Mouse (Mus musculus): ENCODE results near the gene Samd5. TPM values are rescaled to one million over a fixed set of nuclear protein-coding genes. Genes with fewer than 3 reads are reported as not detected.

Gene Samd5
- total RNA-seq, 2 experiments from 2014 or later: 9.2 to 11.0 TPM

DNA sequence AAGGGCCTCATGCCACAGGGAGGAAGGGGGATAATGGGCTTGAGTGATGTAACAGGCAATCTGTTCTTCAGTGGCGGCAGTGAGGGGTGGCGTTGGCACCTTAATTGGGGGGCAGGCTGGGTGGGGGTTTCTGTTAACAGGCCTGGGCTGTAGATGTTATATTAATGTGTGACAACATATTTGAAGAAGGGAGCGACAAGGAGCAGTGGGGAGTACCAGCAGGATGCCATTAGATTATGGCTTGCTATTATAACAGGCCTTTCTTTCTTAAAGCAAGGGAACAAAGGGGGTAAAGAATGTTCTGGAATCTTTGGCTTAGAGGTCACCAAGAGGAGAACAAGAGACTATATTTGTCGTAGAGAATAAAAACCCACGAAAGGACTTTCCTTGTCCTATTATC lies 4.9 kb upstream of the Samd5 start:
- TF ChIP-seq CTCF (IDR thresholded peaks at IDR 0.05): no peak
- no peak for DNase-seq (ENCODE audit: extremely low spot score in 1 of 2, low spot score in 2 of 2)

DNA sequence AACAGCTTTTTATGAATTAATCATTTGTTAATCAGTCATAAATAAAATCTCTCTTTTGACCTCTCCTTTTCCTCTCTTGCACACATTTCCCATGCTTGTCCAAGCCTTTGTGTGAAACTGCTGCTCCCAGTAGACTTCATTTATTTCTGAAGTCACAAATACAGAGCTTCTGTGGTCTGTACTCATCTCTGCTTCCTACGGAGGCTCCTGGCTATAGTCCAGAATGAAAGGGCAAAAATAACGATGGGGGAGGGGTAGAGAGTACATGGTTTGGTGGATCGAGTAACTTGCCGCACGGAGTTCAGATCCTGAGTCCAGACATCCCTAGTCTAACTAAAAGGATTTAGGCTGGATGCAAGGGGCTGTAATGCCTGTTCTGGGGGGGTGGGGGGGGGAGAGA lies 3.1 kb upstream of the Samd5 start:
- intact Hi-C loops (cut with DNase I): loop anchor here (5.0 to 10.0 kb wide), 4 partner anchors 213 to 933 kb away; no protein-coding TSS in a partner anchor
- no peak overlapping the region for H3K27ac ChIP-seq
- DNase-seq (ENCODE audit: extremely low spot score in 1 of 2, low spot score in 2 of 2): no peak
- H3K4me3 ChIP-seq: no peak overlapping the region
- TF ChIP-seq CTCF (IDR thresholded peaks at IDR 0.05): no peak

More for the DNA sequence above, 4.9 kb upstream of the Samd5 start:
- Histone ChIP-seq H3K27ac (no peak overlapping the region), H3K4me3 (no peak overlapping the region)
- intact Hi-C loops (cut with DNase I): loop anchor here (5.0 to 10.0 kb wide), 4 partner anchors 215 to 935 kb away; no protein-coding TSS in a partner anchor

DNA sequence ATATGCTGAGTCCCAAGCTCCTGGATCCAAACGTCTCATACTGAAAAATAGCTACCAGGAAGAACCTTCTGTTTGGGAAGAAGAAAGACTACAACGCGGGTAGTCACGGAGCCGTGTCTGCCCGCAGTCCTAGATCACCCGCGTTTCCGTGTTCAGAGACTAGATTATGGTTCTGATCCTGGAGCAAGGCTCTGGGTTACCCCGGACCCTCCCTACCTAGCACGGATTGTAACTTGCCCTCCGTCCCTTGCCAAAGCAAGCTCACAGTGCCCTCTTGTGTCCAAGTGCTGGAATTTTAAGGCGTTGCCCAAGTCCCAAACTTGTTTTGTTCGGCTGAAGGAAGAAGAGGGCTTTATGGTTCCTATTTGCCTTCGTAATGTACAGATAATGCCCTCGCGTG lies 1.9 kb upstream of the Samd5 start:
- TF ChIP-seq CTCF (IDR thresholded peaks at IDR 0.05): peak; percentile 93

DNA sequence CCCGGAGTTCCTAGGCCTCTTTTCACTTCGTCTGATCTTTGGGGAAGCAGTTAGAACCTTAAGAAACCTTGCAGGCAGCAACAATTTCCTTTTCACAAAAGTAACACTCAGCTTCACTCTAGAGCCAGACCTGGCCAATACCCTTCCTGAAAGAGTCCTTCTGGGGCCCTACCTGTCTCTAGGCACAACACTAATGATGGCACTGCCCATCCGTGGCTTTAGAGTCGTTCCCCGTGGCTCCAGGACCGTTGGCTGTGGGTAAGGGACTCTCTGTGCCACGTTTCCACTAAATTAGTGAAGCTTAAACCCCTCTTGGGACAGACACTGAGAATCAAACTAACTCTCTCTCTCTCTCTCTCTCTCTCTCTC lies 1.4 kb upstream of the Samd5 start:
- intact Hi-C loops (cut with DNase I): loop anchor here (2.0 to 10.0 kb wide), 5 partner anchors 212 to 932 kb away; no protein-coding TSS in a partner anchor
- TF ChIP-seq CTCF (IDR thresholded peaks at IDR 0.05): no peak
- Histone ChIP-seq H3K27ac (no peak overlapping the region), H3K4me3 (no peak overlapping the region)
- DNase-seq (ENCODE audit: extremely low spot score in 1 of 2, low spot score in 2 of 2): no peak

More for the DNA sequence above, 1.9 kb upstream of the Samd5 start:
- DNase-seq (ENCODE audit: extremely low spot score in 1 of 2, low spot score in 2 of 2): peak; percentile 72
- intact Hi-C loops (cut with DNase I): loop anchor here (1.0 to 10.0 kb wide), 6 partner anchors 212 to 932 kb away; no protein-coding TSS in a partner anchor
- Histone ChIP-seq H3K27ac (no peak overlapping the region), H3K4me3 (peak overlapping the region; percentile 36; the same call in 1 of the 2 replicates)

DNA sequence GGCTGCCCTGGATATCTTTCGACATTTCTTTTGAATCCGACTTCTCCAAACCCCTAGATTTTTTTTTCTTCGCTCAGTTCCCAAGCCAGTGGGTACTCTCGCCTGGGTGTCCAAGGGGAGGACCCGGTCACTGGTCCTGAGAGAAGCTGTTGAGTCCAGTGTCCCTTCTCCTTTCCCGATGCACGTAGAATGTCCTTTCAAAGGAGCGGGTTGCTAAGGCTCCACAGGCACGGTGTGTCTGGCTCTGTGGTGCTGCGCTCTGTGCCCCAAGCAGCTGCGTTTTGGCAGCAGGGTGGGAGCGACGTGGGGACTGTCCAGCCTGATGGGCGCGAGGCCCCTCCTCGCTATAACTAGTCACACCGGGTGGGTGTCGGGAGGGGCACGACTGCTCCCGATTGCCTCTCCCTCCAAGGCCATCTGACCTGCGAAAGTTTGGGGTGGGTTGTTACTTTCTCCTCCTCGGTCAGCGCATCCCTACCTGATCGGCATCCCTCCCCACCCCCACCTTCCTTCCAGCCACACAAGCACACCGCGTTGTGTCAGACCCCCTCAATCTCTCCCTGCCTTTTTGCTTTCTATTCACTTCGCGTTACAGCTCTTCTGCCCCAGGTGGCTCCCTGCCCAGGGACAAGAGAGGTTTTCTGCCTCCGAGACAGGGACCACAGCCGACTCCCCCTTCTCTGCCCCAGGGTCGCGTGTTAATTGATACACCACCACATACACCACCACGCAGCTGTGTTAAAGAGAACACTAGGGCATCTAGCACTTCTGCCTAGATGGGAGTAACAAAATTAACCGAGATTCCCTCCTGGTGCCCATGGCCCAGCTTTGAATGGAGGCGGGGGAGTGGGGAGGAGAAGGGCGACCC lies 776 bp upstream of the Samd5 start:
- DNase-seq (ENCODE audit: extremely low spot score in 1 of 2, low spot score in 2 of 2): peak; percentile 22 to 23
- H3K4me3 ChIP-seq: peak overlapping the region; percentile 79
- intact Hi-C loops (cut with DNase I): loop anchor here (2.0 to 10.0 kb wide), 6 partner anchors 101 to 931 kb away; no protein-coding TSS in a partner anchor
- TF ChIP-seq CTCF (IDR thresholded peaks at IDR 0.05): no peak
- H3K27ac ChIP-seq: peak overlapping the region; percentile 61

DNA sequence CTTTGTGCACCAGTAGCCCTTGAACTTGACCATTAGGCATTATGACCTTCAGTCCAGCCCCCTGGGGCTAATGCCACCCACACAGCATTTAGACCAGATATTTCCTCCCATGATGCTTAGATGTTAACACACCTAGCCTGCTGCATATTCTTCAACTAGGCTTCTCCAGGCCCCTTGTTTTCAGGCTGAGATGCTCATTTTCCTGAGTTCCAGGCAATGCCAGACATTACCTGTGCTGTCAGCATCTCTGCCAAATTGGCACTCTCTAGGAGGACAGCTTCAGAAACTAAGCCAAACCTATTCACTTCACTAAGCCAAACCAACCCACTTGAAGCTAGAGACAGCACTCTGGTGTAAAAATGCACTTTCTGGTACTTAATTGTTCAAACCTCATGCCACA lies 1.7 kb downstream of the Samd5 start:
- no peak for TF ChIP-seq CTCF (IDR thresholded peaks at IDR 0.05)
- H3K4me3 ChIP-seq: peak overlapping the region; percentile 79
- DNase-seq (ENCODE audit: extremely low spot score in 1 of 2, low spot score in 2 of 2): no peak
- no peak overlapping the region for H3K27ac ChIP-seq
- intact Hi-C loops (cut with DNase I): loop anchor here (10.0 kb wide), 3 partner anchors 208 to 928 kb away; no protein-coding TSS in a partner anchor

DNA sequence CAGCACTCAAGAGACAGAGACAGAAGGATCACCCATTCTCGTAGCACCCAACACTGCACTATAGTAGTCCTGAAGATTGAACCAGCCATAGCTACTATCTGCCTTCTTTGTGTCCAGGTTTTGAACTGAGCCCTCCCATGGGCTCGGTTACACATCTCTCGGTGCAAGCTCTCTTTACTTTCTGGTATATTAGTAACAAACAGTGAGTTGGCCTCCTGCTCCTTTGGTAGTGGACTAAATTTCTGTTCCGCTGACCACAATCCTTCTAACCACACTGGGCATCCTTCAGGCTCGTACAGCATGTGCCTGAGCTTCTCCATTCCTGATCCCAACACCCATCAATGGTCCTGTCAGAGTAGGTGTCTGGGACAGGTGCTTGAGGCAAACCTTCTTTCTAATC lies 2.3 kb downstream of the Samd5 start:
- no peak for TF ChIP-seq CTCF (IDR thresholded peaks at IDR 0.05)
- DNase-seq (ENCODE audit: extremely low spot score in 1 of 2, low spot score in 2 of 2): no peak
- intact Hi-C loops (cut with DNase I): loop anchor here (10.0 kb wide), 3 partner anchors 208 to 928 kb away; no protein-coding TSS in a partner anchor
- Histone ChIP-seq H3K27ac (no peak overlapping the region), H3K4me3 (no peak overlapping the region; the same call in 1 of the 2 replicates)

DNA sequence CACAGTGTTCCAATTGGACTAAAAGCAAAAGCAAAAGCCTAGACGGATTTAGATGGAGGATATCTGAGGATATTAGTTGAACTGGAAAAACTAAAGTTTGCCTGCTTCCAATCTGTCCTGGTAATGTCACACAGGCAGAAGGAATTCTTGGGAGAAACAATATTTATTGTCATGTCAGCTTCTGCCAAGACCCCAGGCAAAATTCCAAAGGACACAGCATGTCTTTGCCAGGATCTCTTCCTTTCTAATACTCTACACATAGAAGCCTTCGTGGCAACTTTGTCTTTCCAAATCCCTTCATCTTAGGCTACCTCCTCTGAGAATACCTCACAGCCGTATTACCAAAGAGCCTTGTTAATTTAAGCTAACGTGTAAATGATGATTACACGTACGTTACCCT lies 4.7 kb downstream of the Samd5 start:
- no peak for DNase-seq (ENCODE audit: extremely low spot score in 1 of 2, low spot score in 2 of 2)
- no peak for TF ChIP-seq CTCF (IDR thresholded peaks at IDR 0.05)
- H3K27ac ChIP-seq: no peak overlapping the region
- H3K4me3 ChIP-seq: no peak overlapping the region
- intact Hi-C loops (cut with DNase I): loop anchor here (10.0 kb wide), 3 partner anchors 206 to 926 kb away; no protein-coding TSS in a partner anchor

DNA sequence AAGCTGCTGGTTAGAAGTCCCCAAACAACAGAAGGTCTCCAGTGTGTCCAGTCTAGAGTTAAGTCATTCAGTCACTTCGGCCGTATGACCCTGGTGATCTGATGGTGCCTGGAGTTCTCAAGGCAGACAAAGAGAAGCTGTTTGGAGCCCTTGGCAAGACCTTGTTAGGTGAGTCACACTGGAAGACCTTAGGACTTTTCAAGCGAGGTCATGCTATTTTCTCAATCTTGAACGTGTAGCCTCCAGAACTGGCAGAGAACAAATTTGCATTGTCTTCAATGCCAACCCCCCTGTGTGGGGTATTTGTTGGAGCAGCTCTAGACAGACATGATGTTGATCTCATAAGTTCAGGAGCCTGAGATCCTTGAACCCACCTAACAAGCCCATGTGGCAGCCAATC lies 6.2 kb downstream of the Samd5 start:
- intact Hi-C loops (cut with DNase I): no loop called here
- no peak for TF ChIP-seq CTCF (IDR thresholded peaks at IDR 0.05)
- no peak overlapping the region for H3K4me3 ChIP-seq

DNA sequence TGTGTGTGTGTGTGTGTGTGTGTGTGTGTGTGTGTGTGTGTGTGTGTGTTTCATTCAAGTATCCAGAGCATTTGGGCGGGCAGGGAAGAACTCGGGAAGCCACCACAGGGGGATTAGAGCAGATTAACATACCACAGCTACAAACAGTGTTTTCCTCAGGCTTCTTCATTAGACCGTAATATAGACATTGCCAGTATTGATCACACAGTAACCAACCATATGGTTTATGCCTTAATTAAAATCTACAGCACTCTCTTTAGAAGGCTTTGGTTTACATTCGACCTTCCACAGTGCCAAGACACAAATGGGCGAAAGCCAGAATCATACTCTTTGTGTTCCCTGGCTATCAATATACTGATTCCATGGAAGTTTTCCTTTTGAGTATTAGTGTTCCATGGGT lies 22.1 kb downstream of the Samd5 start:
- no peak for TF ChIP-seq CTCF (IDR thresholded peaks at IDR 0.05)

More for the DNA sequence above, 6.2 kb downstream of the Samd5 start:
- no peak for DNase-seq (ENCODE audit: extremely low spot score in 1 of 2, low spot score in 2 of 2)
- no peak overlapping the region for H3K27ac ChIP-seq

DNA sequence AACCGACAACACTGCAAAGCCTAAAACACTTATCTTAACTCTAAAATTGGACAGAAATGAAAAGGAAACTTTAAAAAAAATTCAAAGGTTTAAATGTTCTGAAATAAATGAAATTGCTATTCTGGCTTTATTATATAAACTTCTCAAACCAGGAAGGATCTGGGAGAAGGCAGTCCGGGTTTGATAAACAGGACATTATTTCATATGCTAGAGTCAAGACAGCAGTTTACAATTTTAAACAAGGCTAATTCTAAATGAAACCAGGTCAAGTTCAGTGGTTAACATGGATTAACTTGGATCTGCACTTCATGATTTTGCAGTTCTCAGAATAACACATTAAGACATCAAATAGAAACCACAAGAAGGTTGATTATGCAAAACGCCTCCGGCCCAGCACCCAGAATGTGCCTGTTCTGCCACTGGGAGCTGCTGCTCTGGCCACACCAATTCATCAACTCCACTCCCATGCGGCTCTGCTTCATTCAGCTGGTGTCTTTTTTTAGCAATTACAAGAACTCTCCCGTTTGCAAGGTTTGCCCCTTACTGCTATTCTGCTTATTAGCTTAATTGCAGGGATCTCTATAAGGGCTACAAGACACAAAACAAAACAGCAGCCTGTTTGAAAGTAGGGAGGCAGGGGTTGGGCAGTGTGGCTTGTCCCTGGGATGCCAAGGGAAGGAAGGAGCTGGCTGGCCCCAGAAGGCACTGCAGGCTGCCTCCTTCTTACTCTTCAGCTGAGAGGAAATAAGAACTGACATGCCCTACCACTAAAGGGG lies 24.8 kb downstream of the Samd5 start:
- Histone ChIP-seq H3K27ac (peak overlapping the region; percentile 63), H3K4me3 (no peak overlapping the region)
- DNase-seq (ENCODE audit: extremely low spot score in 1 of 2, low spot score in 2 of 2): peak in 1 of 2 experiments; percentile 20
- intact Hi-C loops (cut with DNase I): no loop called here
- TF ChIP-seq CTCF (IDR thresholded peaks at IDR 0.05): no peak; the same call in 1 of the 2 replicates

More for the DNA sequence above, 22.1 kb downstream of the Samd5 start:
- intact Hi-C loops (cut with DNase I): no loop called here
- DNase-seq (ENCODE audit: extremely low spot score in 1 of 2, low spot score in 2 of 2): no peak
- no peak overlapping the region for H3K4me3 ChIP-seq
- H3K27ac ChIP-seq: no peak overlapping the region
